Mouse (Mus musculus): ENCODE results near the gene Gm21028. TPM values are rescaled to one million over a fixed set of nuclear protein-coding genes. Genes with fewer than 3 reads are reported as not detected.
"Not testable (repeated sequence)": the region's sequence is repeated elsewhere in the genome, so short reads cannot be mapped to it uniquely, and the experiment has no call there.

The Gm21028 gene
- not detected in 2 replicates for polyA plus RNA-seq (2015; fragmentation: Nextera tagmentation; extraction: Ambion mirVana)

DNA sequence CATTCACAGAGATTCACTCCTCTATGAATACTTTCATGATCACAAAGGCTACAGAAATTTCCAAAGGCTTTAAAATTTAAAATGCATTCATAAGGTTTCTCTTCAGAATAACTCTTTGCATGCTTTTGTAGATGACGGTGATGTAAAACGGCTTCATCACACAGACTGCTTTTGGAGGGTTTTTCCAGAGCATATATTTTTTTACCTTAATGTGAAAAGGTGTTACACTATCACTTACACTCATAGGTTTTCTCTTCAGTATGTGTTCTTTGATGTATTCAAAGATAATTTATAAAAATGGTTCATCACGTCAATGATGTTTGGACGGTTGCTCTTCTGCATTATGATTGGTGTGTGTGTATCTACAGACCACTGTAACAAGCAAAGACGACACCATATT is at the start of gene Gm21028:
TSS of gene Gm21028 (minus strand) at position 101 of the 400 bp plus-strand sequence.
- Histone ChIP-seq H3K27ac (no peak within 1 kb of the TSS), H3K9me3 (peaks cover 8% of the 10 kb centered on the region; the same call in 1 of the 2 replicates), H3K4me1 (replicated peaks) (no peaks in the 10 kb centered on the region), H3K36me3 (no peaks in the 10 kb centered on the region), H3K9ac (no peak within 1 kb of the TSS), H3K27me3 (replicated peaks) (no peaks in the 10 kb centered on the region), H3K4me3 (replicated peaks) (no peak within 1 kb of the TSS), H3K4me2 (replicated peaks) (no peak within 1 kb of the TSS)
- 94% methylated on average over 5 of the region's 5 CpGs for WGBS
- ATAC-seq: no peak

DNA sequence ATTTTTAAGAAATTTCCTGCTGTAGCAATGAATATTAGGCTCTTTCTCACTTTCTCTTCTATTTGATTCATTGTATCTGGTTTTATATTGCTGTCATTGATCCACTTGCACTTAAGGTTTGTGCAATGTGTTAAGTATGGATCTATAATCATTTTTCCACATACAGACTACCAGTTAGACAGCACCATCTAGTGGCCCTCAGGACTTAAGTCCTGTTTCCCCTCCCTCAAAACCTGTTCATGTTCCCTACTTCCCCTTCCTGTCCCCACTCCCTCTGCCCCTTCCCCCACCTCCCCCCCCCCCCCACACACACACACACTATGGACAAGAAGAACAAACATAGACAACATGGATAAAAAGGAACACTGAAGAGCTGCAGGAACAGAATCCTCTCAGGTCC is 17.3 kb upstream of the Gm21028 start:
- H3K27me3 ChIP-seq (replicated peaks); H3K27ac ChIP-seq; H3K4me3 ChIP-seq (replicated peaks); H3K4me2 ChIP-seq (replicated peaks); H3K9ac ChIP-seq; H3K4me1 ChIP-seq (replicated peaks); ATAC-seq; H3K9me3 ChIP-seq; H3K36me3 ChIP-seq: not testable (repeated sequence)

DNA sequence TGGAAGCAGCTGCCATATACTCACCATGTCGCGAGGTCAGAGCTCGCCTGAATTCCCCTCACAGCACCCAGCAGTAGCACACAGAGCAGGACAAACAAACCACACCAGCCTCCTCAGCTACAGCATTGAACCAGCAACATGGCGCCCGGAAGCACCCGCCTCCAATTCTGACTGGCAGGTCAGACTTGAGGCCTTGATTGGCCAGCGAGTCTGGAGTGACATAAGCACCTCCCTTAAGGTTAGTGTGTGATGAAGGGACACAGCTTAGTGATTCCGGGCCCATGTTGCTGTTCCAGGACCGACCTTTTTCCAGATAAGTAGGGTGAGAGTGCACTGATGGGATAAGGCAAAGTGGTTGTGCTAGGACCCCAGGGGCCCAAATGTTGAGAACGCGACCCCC is 14.0 kb upstream of the Gm21028 start, which contains the start of gene Zfp977:
TSS of gene Zfp977 (minus strand) at position 135 of the 400 bp plus-strand sequence.
- H3K4me1 ChIP-seq (replicated peaks); ATAC-seq; H3K9me3 ChIP-seq; H3K27ac ChIP-seq; H3K36me3 ChIP-seq; H3K4me2 ChIP-seq (replicated peaks); H3K27me3 ChIP-seq (replicated peaks); H3K9ac ChIP-seq; H3K4me3 ChIP-seq (replicated peaks): not testable (repeated sequence)
- 87% methylated on average over 11 of the region's 11 CpGs for WGBS

DNA sequence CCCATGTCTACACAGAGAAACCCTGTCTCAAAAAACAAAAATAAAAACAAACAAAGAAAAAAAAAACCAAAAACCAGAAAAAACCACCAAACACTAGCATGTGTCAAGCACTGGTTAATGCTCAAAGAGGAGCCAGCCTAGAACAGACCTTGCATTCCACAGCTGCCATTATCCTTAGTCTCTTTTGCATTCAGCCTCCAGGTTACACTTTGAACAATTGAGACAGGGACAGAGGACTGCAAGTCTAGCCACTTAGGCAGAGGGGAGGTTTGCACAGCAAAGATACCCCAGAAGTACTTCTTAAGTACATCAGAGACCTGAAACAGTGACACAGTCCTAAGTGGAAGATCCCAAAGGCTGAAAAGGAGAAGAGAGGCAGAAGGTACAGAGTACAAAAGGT is 12.9 kb upstream of the Gm21028 start:
- H3K27ac ChIP-seq; H3K4me3 ChIP-seq (replicated peaks); H3K4me2 ChIP-seq (replicated peaks); H3K9me3 ChIP-seq; H3K36me3 ChIP-seq; ATAC-seq; H3K4me1 ChIP-seq (replicated peaks); H3K9ac ChIP-seq; H3K27me3 ChIP-seq (replicated peaks): not testable (repeated sequence)

DNA sequence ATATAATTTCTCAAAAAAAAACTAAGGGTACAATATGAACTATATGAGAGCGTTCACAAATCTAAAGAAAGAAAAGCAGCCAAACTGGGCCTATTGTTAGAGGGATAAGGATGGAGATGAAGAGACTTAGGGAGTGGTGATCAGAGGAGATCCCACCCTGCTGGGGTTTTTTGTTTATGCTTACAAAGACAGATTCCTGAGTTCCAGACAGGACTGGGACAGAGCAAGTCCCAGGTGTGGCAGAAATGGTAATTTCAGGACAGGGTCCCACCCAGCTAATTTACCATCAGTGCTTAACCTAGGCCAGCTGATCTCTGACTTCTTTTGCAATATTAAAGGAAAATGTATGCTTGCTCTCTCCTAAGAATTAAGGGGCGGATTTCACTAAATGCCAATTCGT is 26.6 kb downstream of the Gm21028 start:
- Histone ChIP-seq H3K4me2 (replicated peaks) (no peak overlapping the region), H3K9me3 (no peaks in the 10 kb centered on the region), H3K36me3 (no peaks in the 10 kb centered on the region), H3K27ac (no peak overlapping the region), H3K27me3 (replicated peaks) (no peaks in the 10 kb centered on the region), H3K9ac (no peak overlapping the region), H3K4me1 (replicated peaks) (no peaks in the 10 kb centered on the region), H3K4me3 (replicated peaks) (no peak overlapping the region)
- ATAC-seq: no peak
- 75% methylated on average over 3 of the region's 3 CpGs for WGBS

Other genes starting within 250 kb of the Gm21028 start
- gene 4933421I07Rik, start 130.5 kb downstream of the Gm21028 start, polyA plus RNA-seq (2015; fragmentation: Nextera tagmentation; extraction: Ambion mirVana): not detected in 2 replicates
- gene Zfp141, start 72.8 kb downstream of the Gm21028 start, polyA plus RNA-seq (2015; fragmentation: Nextera tagmentation; extraction: Ambion mirVana): 8.3 and 8.4 TPM in 2 replicates
- gene Zfp977, start 14.0 kb upstream of the Gm21028 start, polyA plus RNA-seq (2015; fragmentation: Nextera tagmentation; extraction: Ambion mirVana): 1.5 and 2.0 TPM in 2 replicates
- gene Zfp976, start 64.0 kb upstream of the Gm21028 start, polyA plus RNA-seq (2015; fragmentation: Nextera tagmentation; extraction: Ambion mirVana): 3.2 and 3.8 TPM in 2 replicates
- 6.0 and 6.9 TPM in 2 replicates for gene Zfp975, start 114.2 kb upstream of the Gm21028 start, polyA plus RNA-seq (2015; fragmentation: Nextera tagmentation; extraction: Ambion mirVana)
- not detected in 2 replicates for gene Gm17067, start 148.4 kb upstream of the Gm21028 start, polyA plus RNA-seq (2015; fragmentation: Nextera tagmentation; extraction: Ambion mirVana)
- gene Vmn2r62, start 214.9 kb upstream of the Gm21028 start, polyA plus RNA-seq (2015; fragmentation: Nextera tagmentation; extraction: Ambion mirVana): not detected in 2 replicates